Mouse (Mus musculus): Measurements from ENCODE around the gene Gm19345. TPM values are rescaled to one million over a fixed set of nuclear protein-coding genes. Genes with fewer than 3 reads are reported as not detected.

Gm19345 gene
- not detected in 2 replicates for polyA plus RNA-seq (2016; fragmentation: Nextera tagmentation; extraction: Ambion mirVana)

DNA sequence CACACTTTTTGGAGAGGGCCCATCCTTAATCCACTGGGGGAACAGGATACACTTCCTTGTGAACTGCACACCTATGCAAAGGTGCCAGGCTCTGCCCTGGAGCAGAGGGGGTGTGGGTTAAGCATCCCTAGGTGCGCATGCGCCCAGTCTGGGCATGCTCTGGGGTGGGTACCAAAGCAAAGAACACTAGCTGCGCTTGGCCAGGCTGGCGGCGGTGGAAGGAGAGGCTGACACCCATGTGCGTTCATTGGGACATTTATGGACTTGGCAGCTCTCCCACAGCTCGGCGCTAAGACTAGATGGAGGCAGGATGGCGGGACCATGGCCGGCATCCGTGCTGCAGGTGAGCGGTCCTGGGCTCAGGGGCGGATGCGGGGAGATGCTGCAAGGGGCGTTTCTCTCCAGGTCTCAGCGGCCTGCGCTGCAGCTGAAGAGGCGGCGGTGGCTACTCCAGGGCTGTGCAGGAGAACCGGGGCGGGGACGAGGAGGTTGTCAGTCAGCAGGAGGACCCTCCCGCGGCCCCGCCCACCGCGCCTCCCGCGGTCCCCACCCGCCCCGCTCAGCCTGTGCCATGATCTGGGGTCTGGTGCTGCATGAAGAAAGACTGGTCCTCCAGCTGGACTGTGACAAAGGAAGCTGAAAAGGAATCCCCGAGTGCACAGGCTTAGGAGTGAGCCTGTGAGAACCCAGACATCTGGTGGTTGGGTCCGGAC lies at the start of gene Gm19345:
Gene Gm19345, plus strand, starts transcription at position 146 of the 713 bp plus-strand sequence.
- Histone ChIP-seq H3K27me3 (replicated peaks; ENCODE audit: low read depth, poor library complexity, severe bottlenecking) (peaks cover 44% of the 10 kb centered on the region), H3K9me3 (no peaks in the 10 kb centered on the region), H3K4me3 (peak within 1 kb of the TSS; percentile 36), H3K4me1 (peaks cover 16% of the 10 kb centered on the region), H3K36me3 (replicated peaks) (no peaks in the 10 kb centered on the region), H3K27ac (replicated peaks) (no peak within 1 kb of the TSS)
- 4% methylated on average over 33 of the region's 33 CpGs for WGBS
- peak; percentile 67 for DNase-seq (ENCODE audit: low spot score)

DNA sequence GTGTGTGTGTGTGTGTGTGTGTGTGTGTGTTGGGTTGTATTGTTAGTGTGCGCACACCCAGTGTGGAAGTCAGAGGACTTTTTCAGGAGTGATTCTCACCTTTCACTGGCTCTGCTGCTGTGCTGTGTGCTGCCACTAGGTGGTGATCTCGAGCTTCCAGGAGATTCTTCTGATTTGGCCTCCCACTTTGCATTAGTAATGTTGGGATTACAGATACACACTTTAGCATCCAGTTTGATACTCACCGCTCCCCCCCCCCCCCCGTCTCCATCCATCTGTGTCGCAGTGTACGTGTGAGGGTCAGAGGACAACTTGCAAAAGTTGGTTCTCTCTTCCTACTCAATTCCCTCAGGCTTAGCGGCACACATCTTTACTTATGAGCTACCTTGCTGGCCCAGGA lies 48.8 kb upstream of the Gm19345 start:
- DNase-seq (ENCODE audit: low spot score), result peak; percentile 76
- no peak overlapping the region for H3K27ac ChIP-seq (replicated peaks)
- H3K4me1 ChIP-seq, result no peaks in the 10 kb centered on the region
- H3K36me3 ChIP-seq (replicated peaks), result no peaks in the 10 kb centered on the region
- 20% methylated on average over 7 of the region's 7 CpGs for WGBS
- peaks cover 15% of the 10 kb centered on the region for H3K27me3 ChIP-seq (replicated peaks; ENCODE audit: low read depth, poor library complexity, severe bottlenecking)
- no peaks in the 10 kb centered on the region for H3K9me3 ChIP-seq
- no peak overlapping the region for H3K4me3 ChIP-seq

DNA sequence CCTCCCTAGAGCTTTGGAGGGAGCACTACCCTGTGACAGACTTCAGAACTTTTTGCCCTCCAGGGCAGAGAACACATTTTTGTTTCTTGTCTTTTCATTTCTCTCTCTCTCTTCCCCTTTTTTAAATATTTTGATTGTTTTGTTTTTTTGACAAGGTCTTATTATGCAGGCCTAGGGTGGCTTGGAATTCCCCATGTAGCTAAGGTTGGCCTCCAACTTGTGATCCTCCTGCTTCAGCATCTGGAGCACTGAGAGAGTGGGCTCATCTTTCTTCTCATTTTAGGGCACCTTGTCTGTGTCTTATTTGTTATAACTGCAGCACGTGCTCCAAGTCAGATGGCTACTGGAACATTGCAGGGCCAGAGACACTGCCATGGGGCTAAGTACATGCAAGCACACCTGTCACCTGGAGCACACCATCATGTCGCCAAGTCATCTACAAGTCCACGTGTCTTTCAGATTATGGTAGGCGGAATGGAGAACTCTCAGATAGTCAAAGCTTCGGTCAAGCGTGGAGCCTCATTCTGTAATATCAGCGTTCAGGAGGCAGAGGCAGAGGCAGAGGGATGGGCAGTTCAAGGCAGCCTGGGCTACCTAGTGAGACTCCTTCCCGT lies 45.3 kb upstream of the Gm19345 start:
- Histone ChIP-seq H3K27me3 (replicated peaks; ENCODE audit: low read depth, poor library complexity, severe bottlenecking) (peaks cover 50% of the 10 kb centered on the region), H3K4me1 (peaks cover 17% of the 10 kb centered on the region), H3K4me3 (no peak overlapping the region), H3K9me3 (no peaks in the 10 kb centered on the region), H3K36me3 (replicated peaks) (no peaks in the 10 kb centered on the region), H3K27ac (replicated peaks) (no peak overlapping the region)
- 85% methylated on average over 8 of the region's 8 CpGs for WGBS
- DNase-seq (ENCODE audit: low spot score), result no peak

DNA sequence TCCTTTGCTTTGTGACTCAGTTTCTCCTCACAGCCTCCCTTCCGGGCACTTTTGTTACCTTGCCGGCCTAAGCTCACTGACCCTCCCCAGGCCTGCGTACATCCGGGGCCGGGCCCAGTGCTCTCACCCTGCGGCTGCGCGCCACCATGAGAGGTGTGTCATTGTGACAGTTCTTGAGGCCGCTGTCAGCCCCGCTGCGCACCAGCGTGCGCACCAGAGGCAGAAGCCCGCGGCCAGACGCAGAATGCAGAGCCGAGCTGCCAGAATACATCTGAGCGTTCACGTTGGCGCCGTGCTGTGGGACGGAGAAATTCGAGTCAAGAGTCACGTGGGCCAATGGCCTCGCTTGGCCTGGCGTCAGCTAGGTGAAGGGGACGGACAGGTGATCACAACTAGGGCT lies 42.4 kb upstream of the Gm19345 start:
- H3K27me3 ChIP-seq (replicated peaks; ENCODE audit: low read depth, poor library complexity, severe bottlenecking), result peaks cover 74% of the 10 kb centered on the region
- no peak overlapping the region for H3K27ac ChIP-seq (replicated peaks)
- H3K4me3 ChIP-seq, result peak overlapping the region; percentile 49
- no peaks in the 10 kb centered on the region for H3K36me3 ChIP-seq (replicated peaks)
- H3K9me3 ChIP-seq, result no peaks in the 10 kb centered on the region
- peaks cover 18% of the 10 kb centered on the region for H3K4me1 ChIP-seq
- WGBS, result 2% methylated on average over 27 of the region's 27 CpGs
- peak; percentile 63 for DNase-seq (ENCODE audit: low spot score)

DNA sequence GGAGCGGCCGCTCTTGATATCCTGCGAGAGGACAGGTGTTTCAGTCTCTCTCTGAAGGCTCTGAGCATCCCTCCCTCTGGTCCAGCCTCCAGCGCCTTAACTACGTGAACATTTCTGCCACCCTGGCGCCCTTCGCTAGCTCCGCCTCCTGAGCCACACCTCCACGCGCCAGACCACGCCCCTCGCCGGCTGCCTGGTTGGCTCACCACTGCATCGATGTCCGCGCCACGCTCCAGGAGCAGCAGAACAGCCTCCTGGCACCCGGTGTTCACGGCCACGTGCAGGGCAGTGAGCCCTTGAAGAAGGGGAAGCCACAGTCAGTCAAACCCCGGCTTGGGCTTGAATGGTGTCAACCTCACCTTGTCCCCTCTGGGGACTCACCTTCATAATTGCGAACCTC lies 40.7 kb upstream of the Gm19345 start:
- Histone ChIP-seq H3K27me3 (replicated peaks; ENCODE audit: low read depth, poor library complexity, severe bottlenecking) (peaks cover 90% of the 10 kb centered on the region), H3K4me3 (peak overlapping the region; percentile 46), H3K36me3 (replicated peaks) (no peaks in the 10 kb centered on the region), H3K9me3 (0 out of 2 replicates have a peak, but pooled peaks cover 2% of the 10 kb centered on the region), H3K27ac (replicated peaks) (no peak overlapping the region), H3K4me1 (peaks cover 25% of the 10 kb centered on the region)
- DNase-seq (ENCODE audit: low spot score), result peak; percentile 72
- 2% methylated on average over 22 of the region's 22 CpGs for WGBS

DNA sequence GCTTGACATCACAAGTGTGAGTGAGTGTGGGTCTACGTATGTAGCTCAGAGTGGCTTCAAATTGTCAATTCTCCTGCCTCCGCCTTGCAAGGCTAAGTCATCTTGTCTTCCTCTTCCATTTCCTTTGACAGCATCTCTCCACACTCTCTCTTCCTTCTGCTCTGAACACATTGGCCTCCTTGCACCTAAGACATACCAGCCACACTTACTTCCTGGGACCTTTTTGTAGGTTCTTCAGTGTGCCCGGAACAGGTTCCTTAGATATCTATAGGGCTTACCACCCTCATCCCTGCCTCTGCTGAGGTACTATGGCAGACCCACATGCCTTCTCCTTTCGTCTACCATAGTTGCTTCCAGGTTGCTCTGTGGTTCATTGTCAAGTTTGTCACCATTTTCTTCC lies 38.6 kb upstream of the Gm19345 start:
- Histone ChIP-seq H3K27ac (replicated peaks) (no peak overlapping the region), H3K4me1 (peaks cover 45% of the 10 kb centered on the region), H3K9me3 (0 out of 2 replicates have a peak, but pooled peaks cover 2% of the 10 kb centered on the region), H3K36me3 (replicated peaks) (no peaks in the 10 kb centered on the region), H3K27me3 (replicated peaks; ENCODE audit: low read depth, poor library complexity, severe bottlenecking) (peaks cover 99% of the 10 kb centered on the region), H3K4me3 (no peak overlapping the region)
- 86% methylated on average over 4 of the region's 4 CpGs for WGBS
- no peak for DNase-seq (ENCODE audit: low spot score)

DNA sequence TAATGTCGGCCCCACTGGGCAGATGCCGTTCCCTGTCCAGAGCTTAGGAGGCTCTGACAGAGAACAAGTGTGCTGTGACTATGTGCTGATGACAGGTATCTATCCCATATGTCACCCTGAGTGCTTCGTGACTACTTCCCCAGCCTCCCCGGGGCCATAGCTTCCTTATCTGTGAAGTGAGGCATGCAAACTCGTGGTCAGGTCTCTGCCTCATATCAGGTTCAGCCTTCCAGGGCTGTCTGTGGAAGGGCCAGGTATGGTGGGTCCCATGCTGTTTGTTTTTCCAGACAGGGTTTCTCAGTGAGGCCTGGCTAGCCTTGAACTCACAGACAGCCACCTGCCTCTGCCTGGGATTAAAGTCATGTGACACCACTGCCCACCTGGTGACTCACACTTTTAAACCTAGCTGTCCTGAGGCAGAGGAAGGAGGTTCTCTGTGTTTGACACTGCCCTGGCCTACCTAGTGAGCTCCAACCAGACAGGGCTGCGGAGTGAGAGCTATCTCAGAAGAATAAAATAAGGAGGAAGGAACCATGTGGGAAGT lies 38.2 kb upstream of the Gm19345 start:
- peaks cover 99% of the 10 kb centered on the region for H3K27me3 ChIP-seq (replicated peaks; ENCODE audit: low read depth, poor library complexity, severe bottlenecking)
- peaks cover 44% of the 10 kb centered on the region for H3K4me1 ChIP-seq
- H3K36me3 ChIP-seq (replicated peaks), result no peaks in the 10 kb centered on the region
- 0 out of 2 replicates have a peak, but pooled peaks cover 2% of the 10 kb centered on the region for H3K9me3 ChIP-seq
- no peak overlapping the region for H3K27ac ChIP-seq (replicated peaks)
- no peak for DNase-seq (ENCODE audit: low spot score)
- WGBS, result 81% methylated on average over 6 of the region's 6 CpGs
- H3K4me3 ChIP-seq, result no peak overlapping the region

DNA sequence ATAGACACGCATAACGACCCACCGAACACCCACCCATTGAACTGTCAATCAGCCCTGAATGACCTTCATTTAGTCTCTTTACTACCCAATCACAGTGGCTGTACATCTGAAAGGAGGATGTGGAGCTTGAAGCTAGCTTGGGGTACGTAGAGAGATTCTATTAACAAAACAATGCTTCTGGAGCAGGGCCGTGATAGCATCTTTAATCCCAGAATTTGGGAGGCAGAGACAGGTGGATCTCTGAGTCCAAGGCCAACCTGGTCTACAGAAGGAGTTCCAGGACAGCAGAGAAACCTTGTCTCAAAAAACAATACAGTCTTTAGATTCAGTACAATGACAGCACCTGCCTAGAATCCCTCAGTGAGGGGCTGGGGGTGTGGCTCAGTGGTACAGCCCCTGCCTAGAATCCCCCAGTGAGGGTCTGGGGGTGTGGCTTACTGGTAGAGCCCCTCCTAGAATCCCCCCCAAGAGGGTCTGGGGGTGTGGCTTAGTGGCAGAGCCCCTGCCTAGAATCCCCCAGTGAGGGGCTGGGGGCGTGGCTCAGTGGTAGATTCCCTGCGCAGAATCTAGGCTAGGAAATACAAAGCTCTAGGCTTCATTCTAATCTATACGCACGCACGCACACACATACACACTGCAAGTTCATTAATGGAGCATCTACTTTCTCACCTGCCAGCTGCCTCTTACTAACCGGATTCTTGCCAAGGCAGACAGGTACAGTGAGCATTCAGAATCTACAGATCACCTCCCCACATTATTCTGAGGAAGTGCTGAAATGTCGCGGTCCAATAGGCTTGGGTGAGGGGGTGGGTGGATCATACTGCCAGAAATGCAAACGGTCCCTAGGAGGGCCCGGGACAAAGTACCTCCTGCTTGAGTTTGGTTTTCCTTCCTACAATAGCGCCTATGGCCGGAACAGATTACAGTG lies 36.2 kb upstream of the Gm19345 start:
- Histone ChIP-seq H3K27me3 (replicated peaks; ENCODE audit: low read depth, poor library complexity, severe bottlenecking) (peaks cover 99% of the 10 kb centered on the region), H3K4me1 (peaks cover 35% of the 10 kb centered on the region), H3K4me3 (peak overlapping the region; percentile 58), H3K36me3 (replicated peaks) (no peaks in the 10 kb centered on the region), H3K27ac (replicated peaks) (0 out of 2 replicates have a peak overlapping the region, but pooled peaks have one; percentile 45), H3K9me3 (0 out of 2 replicates have a peak, but pooled peaks cover 10% of the 10 kb centered on the region)
- no peak for DNase-seq (ENCODE audit: low spot score)
- WGBS, result 30% methylated on average over 17 of the region's 17 CpGs

DNA sequence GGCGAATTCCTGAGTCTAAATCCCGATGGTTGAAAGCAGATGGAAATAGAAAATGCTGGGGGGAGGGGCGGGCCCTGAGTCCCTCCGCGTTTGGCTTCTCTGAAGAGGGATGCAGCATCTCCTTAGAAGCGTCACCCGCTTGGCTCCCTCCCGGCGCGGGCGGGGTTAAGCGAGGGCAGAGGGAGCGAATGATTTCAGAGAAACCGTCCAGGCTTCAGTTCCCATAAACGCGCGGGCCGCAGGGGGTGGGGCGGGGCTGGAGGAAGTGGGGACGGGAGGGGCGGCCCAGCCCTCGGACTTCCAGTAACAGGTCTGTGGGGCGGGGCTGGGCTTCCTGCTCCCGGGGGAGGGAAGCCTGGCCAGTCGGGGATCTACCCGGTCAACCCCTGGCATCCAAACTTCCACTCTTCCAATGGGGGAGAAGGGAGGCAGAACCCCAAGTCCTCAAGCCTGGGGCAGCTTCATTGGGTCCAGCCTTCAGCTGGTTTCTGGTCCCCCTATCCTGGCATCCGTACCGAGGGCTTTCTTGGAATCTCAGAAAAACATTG lies 35.5 kb upstream of the Gm19345 start:
- Histone ChIP-seq H3K27ac (replicated peaks) (peak overlapping the region; percentile 45; the same call in 1 of the 2 replicates), H3K4me3 (peak overlapping the region; percentile 58), H3K27me3 (replicated peaks; ENCODE audit: low read depth, poor library complexity, severe bottlenecking) (peaks cover 99% of the 10 kb centered on the region)

DNA sequence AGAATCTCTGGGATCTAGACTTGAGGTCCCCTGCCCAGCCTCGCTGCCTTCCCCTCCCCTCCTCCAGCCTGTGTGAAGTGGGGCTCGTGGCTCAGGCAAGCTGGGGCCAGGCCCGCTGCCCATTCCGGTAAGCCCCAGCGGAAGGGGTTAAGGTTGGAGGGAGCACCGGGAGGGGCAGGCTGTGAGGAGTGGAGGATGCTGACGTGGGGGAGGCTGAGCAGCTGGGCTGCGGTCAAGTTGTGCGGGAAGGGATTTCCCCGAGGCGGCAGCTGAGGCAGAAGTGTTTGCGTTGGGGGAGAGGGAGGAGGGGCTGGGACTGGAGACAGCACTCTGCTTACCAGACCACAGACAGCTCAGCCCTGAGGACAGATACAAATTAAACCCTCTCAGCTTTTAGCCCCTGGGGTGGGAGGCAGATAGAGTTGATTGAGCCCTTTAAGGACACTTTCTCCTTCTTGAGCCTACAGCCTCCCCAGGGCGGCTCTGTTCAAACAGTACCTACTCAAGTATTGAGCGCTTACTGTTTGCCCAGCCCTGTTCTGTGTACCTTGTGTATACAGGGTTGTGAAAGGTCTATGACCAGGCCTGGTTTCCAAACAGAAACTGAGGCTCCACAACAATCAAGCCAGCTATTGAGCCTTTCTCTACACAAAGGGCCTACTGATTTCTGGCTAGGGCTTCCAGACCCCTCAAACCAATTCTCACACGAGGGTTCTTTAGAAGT lies 34.3 kb upstream of the Gm19345 start:
- Histone ChIP-seq H3K27ac (replicated peaks) (peak overlapping the region; percentile 59), H3K27me3 (replicated peaks; ENCODE audit: low read depth, poor library complexity, severe bottlenecking) (peaks cover 99% of the 10 kb centered on the region), H3K9me3 (0 out of 2 replicates have a peak, but pooled peaks cover 13% of the 10 kb centered on the region), H3K4me1 (peaks cover 33% of the 10 kb centered on the region), H3K36me3 (replicated peaks) (no peaks in the 10 kb centered on the region), H3K4me3 (peak overlapping the region; percentile 58)
- DNase-seq (ENCODE audit: low spot score), result peak; percentile 72
- WGBS, result 4% methylated on average over 15 of the region's 15 CpGs

More for the DNA sequence above, 35.5 kb upstream of the Gm19345 start:
- H3K36me3 ChIP-seq (replicated peaks), result no peaks in the 10 kb centered on the region
- under 1% methylated on average over 28 of the region's 28 CpGs for WGBS
- 0 out of 2 replicates have a peak, but pooled peaks cover 13% of the 10 kb centered on the region for H3K9me3 ChIP-seq
- H3K4me1 ChIP-seq, result peaks cover 30% of the 10 kb centered on the region
- DNase-seq (ENCODE audit: low spot score), result peak; percentile 83

DNA sequence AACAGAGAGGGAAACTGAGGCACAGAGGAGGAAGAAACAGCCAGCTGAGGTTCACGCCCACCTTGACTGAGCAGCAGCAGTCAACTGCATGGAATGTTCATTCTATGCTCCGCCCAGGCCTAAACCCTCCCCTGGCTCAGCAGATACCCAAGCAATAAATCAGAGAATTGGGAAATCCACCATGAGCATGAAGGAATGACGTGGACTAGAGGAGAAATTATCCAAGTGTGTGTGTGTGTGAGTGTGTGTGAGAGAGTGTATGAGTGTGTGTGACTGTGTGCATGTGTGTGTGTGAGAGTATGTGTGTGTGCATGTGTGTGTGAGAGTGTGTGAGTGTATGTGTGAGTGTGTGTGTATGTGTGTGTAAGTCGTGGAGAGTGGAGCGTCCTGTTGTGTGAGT lies 33.4 kb upstream of the Gm19345 start:
- H3K4me1 ChIP-seq, result peaks cover 42% of the 10 kb centered on the region
- no peak for DNase-seq (ENCODE audit: low spot score)
- H3K4me3 ChIP-seq, result no peak overlapping the region
- H3K36me3 ChIP-seq (replicated peaks), result no peaks in the 10 kb centered on the region
- no peak overlapping the region for H3K27ac ChIP-seq (replicated peaks)
- H3K9me3 ChIP-seq, result 0 out of 2 replicates have a peak, but pooled peaks cover 13% of the 10 kb centered on the region
- peaks cover 99% of the 10 kb centered on the region for H3K27me3 ChIP-seq (replicated peaks; ENCODE audit: low read depth, poor library complexity, severe bottlenecking)
- 87% methylated on average over 5 of the region's 5 CpGs for WGBS
